Mouse (Mus musculus): Measurements from ENCODE around the gene Raet1e. TPM values are rescaled to one million over a fixed set of nuclear protein-coding genes. Genes with fewer than 3 reads are reported as not detected.

The Raet1e gene
- total and polyA plus RNA-seq, 3 experiments: not detected

DNA sequence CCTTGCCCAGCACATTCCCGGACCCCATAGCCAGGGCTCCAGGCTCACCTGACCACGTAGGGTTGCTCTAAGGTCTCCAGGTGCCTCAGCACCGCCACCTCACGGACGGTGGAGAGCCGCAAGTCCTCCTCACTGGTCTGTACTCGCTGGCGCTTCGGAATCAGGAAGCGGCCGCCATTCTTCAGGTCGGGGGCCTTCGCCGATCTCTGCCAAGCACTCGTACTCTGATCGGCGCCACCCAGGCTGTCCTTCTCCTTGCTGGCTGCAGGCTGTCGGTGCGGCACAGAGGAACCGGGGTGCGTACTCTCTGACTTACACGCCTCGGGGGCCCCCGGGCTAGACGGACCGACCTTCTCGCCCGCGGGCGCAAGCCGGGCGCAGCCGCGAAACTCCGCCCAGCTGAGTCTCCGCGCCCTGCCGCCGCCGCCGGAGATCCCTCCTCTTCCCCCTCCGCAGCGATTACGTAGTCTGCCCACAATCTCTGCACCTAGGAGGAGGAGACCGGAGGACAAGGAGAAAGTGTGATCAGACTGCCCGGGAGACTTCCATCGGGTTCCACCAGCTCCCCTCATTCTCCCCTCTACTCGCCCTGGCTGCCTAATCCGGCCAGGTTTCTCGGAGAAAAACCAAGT lies 9.8 kb upstream of the Raet1e start:
- H3K79me2 ChIP-seq (ENCODE audit: control insufficient read depth, insufficient read depth, low read length, poor library complexity): no peaks in the 10 kb centered on the region; the same call in 1 of the 2 replicates
- H3K27me3 ChIP-seq (ENCODE audit: control insufficient read depth in 1 of 2, insufficient read depth in 2 of 2, low read length in 2 of 2): no peaks in the 10 kb centered on the region
- no peaks in the 10 kb centered on the region for H3K9me3 ChIP-seq (replicated peaks; ENCODE audit: insufficient read depth, low read length)
- H3K9ac ChIP-seq (ENCODE audit: control insufficient read depth, low read depth, low read length, poor library complexity, severe bottlenecking): peak overlapping the region; percentile 75
- H3K4me1 ChIP-seq (ENCODE audit: control insufficient read depth in 1 of 2, insufficient read depth in 2 of 2, low read length in 2 of 2): no peaks in the 10 kb centered on the region
- H3K36me3 ChIP-seq (ENCODE audit: control insufficient read depth in 1 of 2, insufficient read depth in 2 of 2, low read length in 2 of 2): no peaks in the 10 kb centered on the region
- H3K27ac ChIP-seq (ENCODE audit: control insufficient read depth, low read depth, low read length): 0 out of 2 replicates have a peak overlapping the region, but pooled peaks have one; percentile 48
- peak overlapping the region; percentile 66 to 73 for H3K4me3 ChIP-seq (ENCODE audit: control insufficient read depth in 1 of 2, insufficient read depth in 1 of 2, low read depth in 2 of 2, low read length in 2 of 2)
- DNase-seq (ENCODE audit: low read depth, low spot score): peak; percentile 75
- TF ChIP-seq BHLHE40 (IDR thresholded peaks at IDR 0.05; ENCODE audit: borderline replicate concordance, low read depth, low read length) (no peak), MYB (IDR thresholded peaks at IDR 0.05; ENCODE audit: low read depth, low read length) (no peak), SIN3A (IDR thresholded peaks at IDR 0.05; ENCODE audit: low read length) (no peak), RCOR1 (IDR thresholded peaks at IDR 0.05; ENCODE audit: low read depth, low read length) (no peak), ZKSCAN1 (IDR thresholded peaks at IDR 0.05; ENCODE audit: low read depth, low read length) (no peak), UBTF (IDR thresholded peaks at IDR 0.05; ENCODE audit: borderline replicate concordance, insufficient read depth, low read depth, low read length) (no peak), TCF12 (IDR thresholded peaks at IDR 0.05; ENCODE audit: low read depth, low read length) (no peak), TBP (IDR thresholded peaks at IDR 0.05; ENCODE audit: low read depth, low read length) (no peak), ETS1 (IDR thresholded peaks at IDR 0.05; ENCODE audit: low read depth, low read length) (no peak), RAD21 (IDR thresholded peaks at IDR 0.05; ENCODE audit: low read depth, low read length) (no peak), ELF1 (IDR thresholded peaks at IDR 0.05; ENCODE audit: low read depth, low read length) (peak; percentile 40; the same call in 1 of the 2 replicates), ZNF384 (IDR thresholded peaks at IDR 0.05; ENCODE audit: low read depth, low read length) (no peak), MEF2A (IDR thresholded peaks at IDR 0.05; ENCODE audit: extremely low read depth, insufficient replicate concordance, low read depth, low read length, poor library complexity, severe bottlenecking) (no peak), EP300 (IDR thresholded peaks at IDR 0.05; ENCODE audit: low read depth in 1 of 2, low read length in 2 of 2) (no peak), POLR2AphosphoS5 (IDR thresholded peaks at IDR 0.05; ENCODE audit: borderline replicate concordance, low read depth, low read length) (no peak), USF2 (IDR thresholded peaks at IDR 0.05; ENCODE audit: borderline replicate concordance in 1 of 2, insufficient read depth in 1 of 2, low read depth in 1 of 2, low read length in 2 of 2) (no peak), CHD1 (IDR thresholded peaks at IDR 0.05; ENCODE audit: low read depth, low read length) (no peak), SMC3 (IDR thresholded peaks at IDR 0.05; ENCODE audit: low read depth, low read length) (peak; percentile 8; the same call in 1 of the 2 replicates), ZMIZ1 (IDR thresholded peaks at IDR 0.05; ENCODE audit: low read depth, low read length) (no peak), MYC (IDR thresholded peaks at IDR 0.05; ENCODE audit: low read depth, low read length) (no peak), POLR2AphosphoS2 (IDR thresholded peaks at IDR 0.05; ENCODE audit: low read length) (no peak), MAX (IDR thresholded peaks at IDR 0.05; ENCODE audit: low read length) (no peak), MAZ (IDR thresholded peaks at IDR 0.05; ENCODE audit: low read depth, low read length) (no peak), MXI1 (IDR thresholded peaks at IDR 0.05; ENCODE audit: low read depth, low read length) (no peak), GABPA (IDR thresholded peaks at IDR 0.05; ENCODE audit: low read depth, low read length) (no peak), E2F4 (IDR thresholded peaks at IDR 0.05; ENCODE audit: borderline replicate concordance, low read depth, low read length) (no peak), TAL1 (IDR thresholded peaks at IDR 0.05; ENCODE audit: low read length) (no peak), KAT2A (conservative IDR thresholded peaks at IDR 0.05; ENCODE audit: low read depth, low read length) (no peak), ZC3H11A (IDR thresholded peaks at IDR 0.05; ENCODE audit: low read depth, low read length) (no peak), GATA1 (IDR thresholded peaks at IDR 0.05; ENCODE audit: low read depth, low read length) (no peak), NELFE (IDR thresholded peaks at IDR 0.05; ENCODE audit: low read depth, low read length) (no peak), CTCF (IDR thresholded peaks at IDR 0.05 in 2 of 3, conservative IDR thresholded peaks at IDR 0.05 in 1 of 3; ENCODE audit: control insufficient read depth in 1 of 3, insufficient read depth in 1 of 3, low read depth in 2 of 3, low read length in 3 of 3, poor library complexity in 1 of 3, severe bottlenecking in 1 of 3) (peak in 2 of 3 experiments; percentile 26 to 31; a peak in 3 of 6 replicates), POLR2A (IDR thresholded peaks at IDR 0.05; ENCODE audit: control insufficient read depth in 1 of 2, insufficient read depth in 1 of 2, low read depth in 1 of 2, low read length in 2 of 2, poor library complexity in 1 of 2) (peak; percentile 55 to 63; a peak in 3 of 4 replicates), USF1 (IDR thresholded peaks at IDR 0.05; ENCODE audit: low read depth, low read length) (no peak), HCFC1 (IDR thresholded peaks at IDR 0.05; ENCODE audit: low read depth, low read length) (no peak), MAFK (IDR thresholded peaks at IDR 0.05; ENCODE audit: borderline replicate concordance, low read depth, low read length) (no peak), CHD2 (IDR thresholded peaks at IDR 0.05; ENCODE audit: low read length) (no peak), JUND (IDR thresholded peaks at IDR 0.05; ENCODE audit: low read depth, low read length) (no peak)

Data from MEL (cell line).